Mouse (Mus musculus): ENCODE measurements around the gene Slco4c1.

Gene Slco4c1

DNA sequence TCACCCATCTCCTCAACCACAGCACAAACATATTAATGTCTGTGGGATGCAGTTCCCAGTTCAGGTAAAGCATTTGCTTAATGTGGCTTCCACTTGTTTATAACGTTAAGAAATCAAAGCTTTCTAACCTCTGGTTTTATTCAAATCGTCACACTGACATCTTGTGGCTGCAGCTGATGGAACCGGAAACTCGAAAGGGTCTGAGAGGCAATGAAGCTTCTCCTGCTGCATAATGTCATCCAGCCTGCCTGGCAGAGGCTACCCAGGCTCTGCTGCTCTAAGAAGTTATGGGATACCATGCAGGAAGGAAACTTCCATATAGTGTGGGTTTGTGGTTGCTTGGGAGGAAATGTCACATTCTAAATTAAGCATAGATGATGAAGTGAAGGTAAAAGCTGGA, 103.7 kb downstream of the Slco4c1 start:
- DNase-seq (ENCODE audit: low spot score) = peak; percentile 49

DNA sequence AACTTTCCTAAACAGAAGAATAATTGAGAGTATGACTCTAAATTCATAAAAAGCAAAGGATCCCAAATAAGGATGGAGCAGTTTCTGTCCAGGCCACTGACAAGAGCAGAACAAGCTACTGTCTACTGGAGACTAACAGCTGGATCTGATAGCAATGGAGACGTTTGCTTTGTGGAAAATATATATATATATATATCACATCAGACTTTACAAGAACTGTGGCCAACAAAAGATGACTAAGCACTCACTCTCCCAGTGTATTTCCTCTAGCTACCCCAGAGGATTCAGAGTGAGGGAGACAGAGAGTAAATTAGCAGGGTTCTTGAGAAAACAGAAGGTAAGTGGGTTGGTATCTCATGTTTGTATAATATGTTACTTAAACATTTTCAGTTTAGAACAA, 105.4 kb downstream of the Slco4c1 start:
- no peak for DNase-seq (ENCODE audit: low spot score)

All from embryo, embryonic 10 days (tissue).